Mouse (Mus musculus) ES-Bruce4 (cell line): Measurements from ENCODE around the gene Pus1.

ENCODE experiments used
- CTCF ChIP-seq: IDR thresholded peaks from one replicate; pipeline ENCODE4 v1.8.1; 2011; ENCODE audit warnings: low read depth, low read length
- EP300 ChIP-seq: IDR thresholded peaks from 2 replicates; pipeline ENCODE4 v1.6.1; 2011; ENCODE audit warnings: low read depth, low read length; ENCODE audit not compliant: insufficient read depth
- POLR2A ChIP-seq: IDR thresholded peaks from one replicate; pipeline ENCODE4 v1.8.1; 2011; ENCODE audit warnings: low read length; ENCODE audit not compliant: insufficient read depth

GRCm38 (mm10) chr5:110802186-110802585 is 21.7 kb upstream of the Pus1 start:
- TF ChIP-seq CTCF (no peak), EP300 (no peak), POLR2A (no peak)
